Mouse (Mus musculus) right cerebral cortex, postnatal 4 days (tissue): ENCODE results near the gene Wiz.

Source experiments
- DNase-seq: peaks from one replicate; pipeline ENCODE4 v3.0.0-alpha.2; 2022

The Wiz gene

DNA sequence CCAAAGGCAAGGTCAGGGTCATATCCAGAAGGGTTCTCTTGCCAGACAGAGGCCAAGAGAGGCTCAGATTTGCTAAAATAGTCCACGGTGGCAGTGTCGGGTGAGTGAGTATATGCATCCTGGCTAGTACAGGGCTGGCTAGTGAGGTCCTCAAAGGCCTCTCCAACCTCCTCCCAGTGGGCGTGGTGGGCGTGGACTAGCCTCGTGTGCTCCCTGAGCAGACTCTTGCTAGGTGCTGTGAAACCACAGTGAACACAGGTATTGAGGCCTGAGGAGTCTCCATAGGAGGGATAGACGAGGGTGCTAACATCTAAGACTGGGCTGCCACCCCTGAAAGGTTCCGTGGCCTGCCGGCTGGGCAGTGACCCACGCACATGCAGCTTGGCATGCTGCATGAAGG lies 12.1 kb downstream of the Wiz start:
- DNase-seq, result no peak

DNA sequence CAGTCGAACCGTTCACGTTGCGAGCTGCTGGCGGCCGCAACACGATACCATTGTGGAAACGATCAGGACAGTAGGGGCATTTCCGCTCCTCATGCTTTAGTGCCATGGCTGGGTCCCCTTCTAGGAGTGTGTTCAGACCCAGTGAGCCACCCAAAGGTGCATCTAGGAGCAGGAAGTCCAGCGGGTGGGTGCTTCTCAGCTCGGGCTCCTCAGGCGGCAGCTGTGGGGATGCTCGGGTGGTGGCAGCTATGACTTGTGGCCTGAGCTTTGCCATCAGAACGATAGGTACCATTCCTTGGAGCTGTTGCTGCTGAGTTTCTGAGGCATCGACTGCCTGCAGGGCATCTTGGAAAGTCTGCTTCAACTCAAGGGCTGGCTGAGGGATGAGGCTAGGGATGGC lies 12.8 kb downstream of the Wiz start:
- no peak for DNase-seq

DNA sequence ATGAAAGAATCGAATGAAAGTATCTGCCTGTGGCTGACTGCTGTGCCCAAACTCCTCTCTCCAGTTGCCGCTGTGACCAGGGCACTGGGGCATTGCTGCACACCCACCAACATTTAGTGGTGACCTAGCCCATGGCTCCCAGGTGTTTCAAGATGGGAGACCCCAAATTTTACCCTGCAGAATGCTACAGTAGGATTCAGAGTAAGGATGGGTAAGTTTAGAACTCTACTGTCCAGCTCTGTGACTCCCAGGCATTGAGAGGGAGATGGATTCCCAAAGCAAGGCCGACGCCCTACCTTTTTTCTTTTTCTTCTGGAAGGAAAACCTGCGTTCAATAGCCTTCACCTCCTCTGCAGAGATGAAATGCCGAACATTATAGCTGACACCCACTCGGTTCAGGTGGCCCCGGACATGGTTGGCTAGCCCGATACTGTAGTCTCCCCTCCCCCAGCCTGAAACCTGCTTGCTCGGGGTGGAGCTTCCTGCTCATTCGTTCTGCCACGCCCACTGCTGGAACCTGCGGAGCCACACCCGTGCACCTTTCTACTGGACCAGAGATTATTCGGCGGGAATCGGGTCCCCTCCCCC lies 20.2 kb downstream of the Wiz start:
- no peak for DNase-seq

DNA sequence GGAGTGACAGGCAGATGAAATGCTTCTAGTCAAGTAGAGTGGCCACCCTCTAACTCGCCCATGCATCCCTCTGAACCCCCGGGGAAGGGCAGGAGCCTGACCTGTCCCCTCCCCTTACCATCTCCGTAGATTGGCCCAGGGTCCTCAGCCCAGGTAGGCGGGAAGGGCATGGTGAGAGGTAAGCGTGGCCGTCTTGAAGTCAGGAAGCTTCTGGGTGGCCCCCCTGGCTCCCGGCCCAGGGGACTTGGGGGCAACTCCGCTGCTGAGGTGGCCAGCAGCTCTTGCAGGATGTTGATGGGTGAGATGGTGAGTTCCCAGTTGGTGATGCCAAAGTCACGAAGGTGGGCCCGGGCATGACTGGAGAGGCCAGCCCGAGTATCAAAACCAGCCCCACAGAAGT lies 21.5 kb downstream of the Wiz start:
- no peak for DNase-seq

DNA sequence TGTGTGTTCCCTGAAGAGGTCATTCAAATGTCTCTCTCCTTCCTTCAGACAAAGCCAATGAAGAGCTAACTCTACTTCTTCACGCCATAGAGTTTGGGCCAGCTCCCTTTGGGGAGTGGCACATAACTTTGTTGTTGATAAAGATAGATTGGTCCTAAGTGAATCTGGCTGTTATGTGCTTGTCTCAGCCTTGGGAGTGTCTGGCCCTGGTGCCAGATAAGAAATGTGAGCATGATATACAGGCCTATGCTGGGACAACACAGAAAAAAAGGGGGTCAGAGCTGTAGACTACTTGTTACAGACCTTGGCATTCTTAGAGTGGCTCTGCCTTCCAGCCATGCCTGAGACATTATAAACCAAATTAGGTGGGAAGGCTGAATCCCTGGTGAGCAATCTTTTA lies 23.9 kb downstream of the Wiz start:
- DNase-seq, result no peak

DNA sequence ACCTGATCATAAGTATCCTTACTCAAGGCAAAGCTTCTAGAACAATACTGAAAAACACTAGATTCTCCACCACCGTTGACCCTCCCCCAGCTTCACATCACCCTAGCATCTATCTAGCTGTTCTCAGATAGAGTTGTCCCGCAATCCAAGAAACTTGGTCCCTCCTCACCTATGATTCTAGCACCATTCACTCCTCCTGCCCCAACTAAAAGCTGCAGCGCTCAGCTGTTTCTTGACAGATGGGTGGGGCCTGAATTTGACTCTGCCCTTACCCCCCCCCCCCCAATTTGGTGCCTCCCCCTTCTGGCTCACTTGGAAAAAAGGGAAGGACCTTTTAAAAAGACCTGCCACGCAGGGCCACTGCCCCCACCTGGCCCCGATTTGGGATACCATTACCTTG lies 24.4 kb downstream of the Wiz start:
- no peak for DNase-seq

DNA sequence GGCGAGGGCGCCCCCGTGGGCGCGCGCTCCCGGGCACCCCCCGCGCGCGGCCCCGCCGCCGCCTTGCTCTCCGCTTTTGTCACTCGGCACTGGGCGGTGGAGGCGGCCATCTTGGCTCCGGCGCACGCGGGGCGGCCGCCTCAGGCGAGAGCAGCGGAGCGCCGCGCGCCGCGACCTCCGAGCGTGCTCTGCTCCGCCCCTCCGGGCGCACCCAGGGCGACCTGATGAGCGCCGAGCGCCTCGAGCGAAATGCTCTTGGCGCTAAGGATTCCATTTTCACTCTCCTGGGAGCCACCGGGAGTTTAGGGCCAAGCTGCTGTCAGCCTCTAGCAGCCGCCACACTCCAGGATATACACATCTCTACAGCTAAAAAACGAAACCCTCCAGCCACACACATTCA lies 24.9 kb downstream of the Wiz start:
- DNase-seq, result peak; percentile 85

DNA sequence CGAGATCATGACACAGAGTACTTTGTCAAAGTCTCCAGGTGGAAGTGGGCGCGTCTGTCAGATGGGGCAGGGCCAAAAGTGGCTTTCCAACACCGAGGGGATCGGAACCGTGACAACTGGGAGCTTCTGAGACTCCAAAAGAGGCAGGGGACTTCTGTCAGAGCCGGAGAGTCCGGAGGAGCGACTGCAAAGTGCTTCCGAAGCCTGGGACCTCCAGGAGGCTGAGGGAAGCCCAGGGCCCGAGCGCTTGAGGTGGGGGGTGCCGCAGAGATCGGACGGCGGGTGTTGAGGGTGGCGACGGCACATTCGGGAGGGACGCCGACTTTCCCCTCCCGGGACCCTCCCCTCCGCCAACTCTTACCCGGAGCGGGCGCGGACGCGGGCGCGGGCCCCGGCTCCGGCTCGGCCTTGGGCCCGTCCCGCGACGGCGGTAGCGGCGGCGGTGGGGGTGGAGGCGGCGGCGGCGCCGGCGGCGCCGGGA lies 25.4 kb downstream of the Wiz start:
- DNase-seq, result no peak

DNA sequence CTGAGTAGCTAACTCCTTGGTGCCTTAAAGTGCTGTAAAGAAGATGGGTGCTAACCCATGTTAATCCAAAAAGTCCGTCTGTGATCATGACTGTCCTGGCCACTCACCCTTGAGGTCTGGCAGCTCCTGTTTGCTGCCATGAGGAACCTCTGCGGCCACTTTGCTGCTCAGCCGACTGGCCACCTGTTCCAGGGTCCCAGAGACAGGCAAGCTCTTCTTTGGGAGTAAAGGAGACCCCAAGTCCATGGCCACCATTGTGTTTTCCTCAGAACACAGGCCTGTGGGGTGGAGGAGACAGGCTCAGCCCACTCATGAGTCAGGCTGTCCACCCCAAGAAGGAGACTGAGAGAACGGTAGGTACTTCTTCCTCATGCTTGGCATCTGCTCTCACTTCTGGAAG lies 26.6 kb downstream of the Wiz start:
- DNase-seq, result no peak

DNA sequence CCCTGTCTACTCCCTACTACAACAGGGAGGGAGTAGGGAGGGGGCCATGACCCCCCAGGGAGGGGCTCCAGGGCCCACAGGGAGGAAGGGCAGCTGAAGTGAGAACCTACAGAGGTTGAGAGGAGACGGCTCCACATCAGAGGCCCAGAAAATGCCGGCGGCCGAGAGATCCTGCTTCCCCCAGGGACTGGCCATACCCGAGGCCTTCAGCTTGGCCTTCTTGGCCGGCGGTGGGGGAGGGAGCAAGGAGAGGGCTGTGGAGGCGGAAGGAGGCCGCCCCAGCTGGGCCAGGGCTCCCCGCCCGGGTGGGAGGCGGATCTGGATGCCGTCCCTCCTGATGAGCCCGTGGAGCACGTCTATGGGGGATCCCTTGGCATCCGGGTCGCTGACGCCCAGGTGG lies 29.3 kb downstream of the Wiz start:
- no peak for DNase-seq

DNA sequence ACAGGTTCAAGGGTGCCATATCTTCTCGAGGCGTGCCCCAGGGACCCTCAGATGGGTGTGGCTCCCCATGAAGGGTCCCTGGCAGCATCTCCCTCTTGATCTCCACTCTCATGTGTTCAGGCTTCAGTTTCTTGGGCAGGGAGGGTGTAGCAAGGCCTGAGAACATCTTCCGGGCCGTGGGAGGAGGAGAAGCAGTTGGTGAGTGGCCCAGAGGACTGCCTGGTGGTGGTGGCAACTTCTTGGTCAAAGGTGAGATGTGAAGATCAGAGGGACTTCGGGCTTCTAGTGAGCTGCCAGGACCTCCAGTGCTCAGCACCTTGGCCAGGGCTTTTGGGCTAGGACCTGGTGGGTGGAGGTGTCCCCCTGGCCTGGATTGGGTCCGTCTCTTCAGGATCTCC lies 30.3 kb downstream of the Wiz start:
- no peak for DNase-seq

DNA sequence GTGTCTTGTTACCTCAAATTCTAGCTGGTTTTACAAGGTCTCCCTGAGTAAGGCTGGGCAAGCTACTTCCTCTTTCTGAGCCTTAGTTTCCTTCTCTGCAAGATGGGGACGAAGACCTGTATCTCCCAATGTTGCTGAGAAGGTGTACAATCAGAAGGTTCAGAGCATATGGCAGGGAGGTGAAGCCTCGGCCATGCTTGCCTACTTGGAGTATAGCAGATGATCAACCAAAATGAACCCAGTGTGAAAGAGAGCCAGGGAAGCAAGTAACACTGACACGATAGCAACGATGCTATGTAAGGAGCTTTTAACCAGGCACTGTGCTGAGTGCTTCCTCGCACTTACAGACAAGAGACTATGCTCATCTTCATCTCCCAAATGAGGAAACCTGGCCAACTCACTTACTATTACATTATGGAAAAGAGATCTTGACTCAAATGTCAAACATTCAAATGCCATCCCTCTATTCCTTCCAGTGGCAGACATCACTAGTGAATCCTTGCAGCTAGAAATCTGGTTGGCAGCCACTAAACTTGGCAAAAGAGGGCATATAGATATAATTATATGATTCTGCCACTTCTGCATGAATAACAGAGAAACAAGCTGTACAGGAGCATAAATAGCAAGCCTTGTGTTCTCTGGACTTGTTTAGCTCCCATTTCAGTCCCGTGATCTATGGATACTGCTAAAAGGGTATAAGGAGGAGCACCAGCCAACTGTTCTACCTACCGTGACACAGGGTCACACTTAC lies 30.9 kb downstream of the Wiz start:
- DNase-seq, result no peak

DNA sequence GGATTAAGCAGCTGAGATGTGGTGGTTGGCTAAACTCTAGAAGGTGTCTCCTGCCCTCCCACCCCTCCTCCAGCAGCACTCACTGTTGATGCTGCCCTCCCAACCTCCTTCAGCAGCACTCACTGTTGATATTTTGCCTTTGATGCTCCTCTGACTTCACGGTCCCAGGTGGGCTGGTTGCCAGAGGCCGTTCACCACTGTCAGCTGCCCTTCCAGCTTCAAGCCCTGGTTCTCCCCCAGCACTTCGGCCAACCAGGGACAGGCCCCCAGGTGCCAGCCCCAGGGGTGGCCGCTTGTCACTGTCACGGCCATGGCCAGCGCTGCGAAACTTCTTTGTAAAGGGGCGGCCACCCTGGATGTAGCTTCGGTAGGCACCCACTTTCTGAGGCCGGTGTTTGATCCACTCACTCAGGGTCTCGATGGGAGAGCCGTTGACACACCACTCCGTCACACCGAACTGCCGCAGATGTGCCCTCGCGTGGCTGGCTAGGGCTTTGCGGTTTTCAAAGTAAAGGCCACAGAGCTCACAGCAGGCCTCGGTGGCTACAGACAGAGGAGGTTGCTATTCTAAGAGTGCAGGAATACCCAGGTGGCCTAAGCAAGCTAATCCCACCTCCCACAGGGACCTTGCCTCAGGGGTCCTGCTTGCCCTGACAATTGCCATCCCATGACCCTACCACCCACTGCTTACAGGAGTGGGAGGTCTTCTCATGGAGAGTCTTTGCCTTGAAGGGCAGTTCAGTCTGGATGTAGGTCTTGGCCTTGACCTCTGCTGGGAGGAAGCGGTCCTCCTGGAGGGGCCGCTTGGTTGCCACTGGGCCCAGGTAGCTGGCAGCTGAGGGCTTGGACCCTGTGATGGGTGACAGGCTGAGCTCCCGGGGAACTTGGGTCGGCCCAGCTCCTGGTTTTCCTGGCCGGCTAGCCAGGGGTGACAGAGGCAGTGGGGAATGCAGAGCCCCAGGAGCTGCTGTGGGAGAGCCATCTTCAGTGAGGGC lies 32.2 kb downstream of the Wiz start:
- DNase-seq, result no peak

DNA sequence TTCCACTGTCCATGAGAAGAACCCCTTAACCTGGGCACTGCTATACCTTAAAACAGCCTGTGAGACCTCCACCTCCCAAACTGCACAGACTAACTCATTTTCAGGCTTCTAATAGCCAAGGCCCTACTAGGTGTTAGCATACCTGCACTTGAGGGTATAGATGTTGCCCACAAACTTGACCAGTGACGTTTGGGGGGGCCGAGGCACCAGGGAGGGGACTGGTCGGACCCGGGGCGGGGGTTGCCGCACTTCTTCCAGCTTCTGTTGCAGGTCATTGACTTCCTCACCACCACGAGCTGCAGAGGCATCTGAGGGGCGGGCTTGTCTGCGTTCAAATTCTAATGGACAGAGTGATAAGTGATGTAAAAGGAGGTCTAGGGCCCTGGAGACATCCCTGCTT lies 33.0 kb downstream of the Wiz start:
- no peak for DNase-seq

DNA sequence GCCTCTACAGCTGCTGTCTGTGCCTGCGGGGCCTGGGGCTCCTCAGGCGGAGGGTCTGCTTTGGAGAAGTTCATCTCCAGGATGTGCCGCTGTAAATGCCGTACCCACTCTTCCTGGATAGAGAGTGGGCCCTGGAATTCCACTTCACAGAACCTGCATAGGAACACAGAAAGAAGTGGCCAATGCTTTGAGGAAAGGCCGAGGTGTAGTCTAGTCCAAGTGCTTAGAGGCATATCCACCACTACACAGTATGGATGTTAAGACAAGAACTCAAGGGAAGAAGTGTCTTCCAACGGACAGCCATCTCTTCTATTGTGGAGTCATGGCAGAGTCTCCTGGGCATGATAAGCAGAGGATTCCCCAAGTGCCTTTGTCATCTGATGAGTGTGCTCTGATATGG lies 34.2 kb downstream of the Wiz start:
- no peak for DNase-seq

DNA sequence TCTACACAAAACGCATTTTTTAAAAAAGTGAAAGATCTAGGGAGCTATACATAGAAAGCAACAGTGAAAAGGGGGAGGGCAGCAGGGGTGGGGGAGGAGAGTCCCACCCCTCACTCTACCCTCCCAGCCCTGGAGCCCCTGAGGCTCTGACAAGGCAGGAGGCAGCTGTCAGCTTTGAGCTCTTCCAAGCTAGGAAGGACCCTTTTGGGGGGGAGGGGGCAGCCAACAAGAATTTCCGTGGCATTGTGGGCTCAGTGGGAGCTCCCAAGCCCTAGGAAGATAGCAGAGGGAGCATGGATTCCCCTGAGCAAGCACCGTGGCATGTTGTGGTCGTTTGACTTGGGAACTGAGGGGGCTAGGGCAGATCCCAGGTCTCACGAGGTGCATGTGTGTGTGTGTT lies 35.0 kb downstream of the Wiz start:
- no peak for DNase-seq

DNA sequence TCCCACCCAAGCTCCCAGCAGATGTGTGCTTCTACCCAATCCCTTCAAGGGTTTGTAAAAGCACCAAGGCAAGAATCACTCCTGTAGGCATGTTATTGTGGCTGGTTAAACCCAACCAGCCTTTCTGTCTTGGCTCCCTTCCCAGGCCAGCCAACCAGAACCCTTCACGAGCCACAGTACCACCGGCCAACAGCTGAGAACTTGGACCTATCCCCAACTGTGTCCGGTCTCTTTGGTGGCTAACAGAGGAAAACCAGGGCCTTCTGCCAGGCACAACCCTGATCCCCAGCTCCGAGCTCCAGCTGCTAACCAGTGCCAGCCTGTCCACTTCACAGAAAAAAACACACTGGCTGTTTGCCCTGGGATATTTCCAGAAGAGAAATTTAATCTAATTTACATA lies 35.5 kb downstream of the Wiz start:
- peak; percentile 58 for DNase-seq

DNA sequence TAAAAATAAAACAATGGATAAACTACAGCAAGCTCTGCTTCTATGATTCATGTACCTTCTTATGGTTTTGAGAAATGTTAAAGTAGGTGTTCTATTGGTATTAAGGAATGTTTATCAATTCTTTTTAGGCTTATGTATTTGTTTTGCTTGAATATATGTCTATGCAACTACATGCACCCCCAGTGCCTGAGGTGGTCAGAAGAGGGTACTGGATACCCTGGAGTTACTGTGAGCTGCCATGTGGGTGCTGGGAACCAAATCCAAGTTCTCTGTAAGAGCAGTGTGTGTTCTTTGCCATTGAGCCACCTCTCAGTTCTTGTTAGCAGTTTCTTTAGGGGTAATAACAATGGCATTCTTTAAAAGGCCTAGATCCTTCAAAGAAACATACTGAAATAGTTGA lies 37.5 kb downstream of the Wiz start:
- DNase-seq, result no peak

DNA sequence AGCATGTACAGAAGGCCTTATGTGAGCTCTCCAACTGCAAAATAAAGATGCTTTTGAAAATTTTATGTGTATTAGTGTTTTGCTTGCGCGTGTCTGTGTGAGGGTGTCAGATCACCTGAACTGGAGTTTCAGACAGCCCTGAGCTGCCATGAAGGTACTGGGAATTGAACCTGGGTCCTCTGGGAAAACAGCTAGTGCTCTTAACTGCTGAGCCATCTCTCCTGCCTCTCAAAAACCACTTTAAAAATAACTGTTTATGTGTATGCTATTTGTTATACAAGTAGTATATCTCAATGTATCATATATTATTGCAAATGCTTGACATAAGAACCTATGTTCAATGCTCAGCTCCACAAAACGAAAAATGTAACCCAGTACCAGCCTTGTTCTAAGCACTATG lies 38.0 kb downstream of the Wiz start:
- DNase-seq, result no peak

DNA sequence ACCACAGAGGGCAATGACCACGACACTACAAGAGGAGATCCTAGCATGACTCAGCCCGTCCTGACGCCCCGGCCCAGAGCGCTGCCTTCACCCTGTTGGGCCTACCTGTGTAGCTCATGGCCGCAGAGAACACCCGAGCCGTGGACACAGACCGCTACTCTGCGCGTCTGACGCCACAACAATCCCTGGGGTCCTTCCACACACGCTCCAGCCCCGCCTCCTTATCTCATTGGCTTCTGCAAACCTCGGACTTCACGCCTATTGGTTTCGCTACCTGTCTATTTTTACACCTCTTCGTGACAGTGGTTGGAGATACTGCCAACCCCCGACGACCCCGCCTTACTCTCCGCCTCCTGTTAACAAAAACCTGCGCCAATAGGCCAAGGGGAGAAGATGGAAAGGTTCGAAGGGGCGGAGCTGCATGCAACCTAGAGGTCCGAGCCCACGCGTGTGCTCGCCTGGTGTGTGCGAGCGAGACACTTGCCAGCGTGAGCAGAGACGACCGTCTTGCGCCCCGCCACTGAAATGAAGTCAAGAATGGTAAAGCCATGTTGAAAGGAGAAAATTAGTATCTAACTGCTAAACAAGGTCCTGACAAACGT lies 38.8 kb downstream of the Wiz start, which contains the start of gene Akap8l:
TSS of gene Akap8l (minus strand) at position 226 of the 602 bp plus-strand sequence.
- peak; percentile 87 for DNase-seq

DNA sequence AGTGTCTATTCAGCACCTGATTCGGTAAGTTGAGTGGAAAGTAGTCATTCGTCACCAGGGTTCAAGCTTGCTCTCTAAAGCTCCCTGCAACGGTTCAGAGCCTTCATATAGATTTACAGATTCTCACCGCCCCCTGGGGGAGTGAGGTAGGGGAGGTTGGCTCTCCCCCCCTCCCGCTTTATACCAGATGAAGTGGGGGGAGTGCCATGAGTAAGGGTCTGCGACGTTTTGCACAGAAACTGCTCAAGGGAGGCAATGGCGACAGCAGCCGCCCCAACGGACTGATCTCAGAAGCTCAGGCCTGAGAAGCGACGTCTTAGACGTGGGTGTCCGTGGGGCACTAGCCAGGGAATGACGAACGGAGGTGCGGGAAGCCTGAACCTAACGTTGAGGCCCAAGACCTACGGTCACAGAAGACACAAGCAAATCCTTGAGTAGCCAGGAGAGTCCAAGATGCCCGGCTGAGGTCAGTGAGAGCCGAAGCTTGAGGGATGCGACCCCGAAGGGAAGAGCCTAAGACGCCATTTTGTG lies 39.3 kb downstream of the Wiz start:
- no peak for DNase-seq

DNA sequence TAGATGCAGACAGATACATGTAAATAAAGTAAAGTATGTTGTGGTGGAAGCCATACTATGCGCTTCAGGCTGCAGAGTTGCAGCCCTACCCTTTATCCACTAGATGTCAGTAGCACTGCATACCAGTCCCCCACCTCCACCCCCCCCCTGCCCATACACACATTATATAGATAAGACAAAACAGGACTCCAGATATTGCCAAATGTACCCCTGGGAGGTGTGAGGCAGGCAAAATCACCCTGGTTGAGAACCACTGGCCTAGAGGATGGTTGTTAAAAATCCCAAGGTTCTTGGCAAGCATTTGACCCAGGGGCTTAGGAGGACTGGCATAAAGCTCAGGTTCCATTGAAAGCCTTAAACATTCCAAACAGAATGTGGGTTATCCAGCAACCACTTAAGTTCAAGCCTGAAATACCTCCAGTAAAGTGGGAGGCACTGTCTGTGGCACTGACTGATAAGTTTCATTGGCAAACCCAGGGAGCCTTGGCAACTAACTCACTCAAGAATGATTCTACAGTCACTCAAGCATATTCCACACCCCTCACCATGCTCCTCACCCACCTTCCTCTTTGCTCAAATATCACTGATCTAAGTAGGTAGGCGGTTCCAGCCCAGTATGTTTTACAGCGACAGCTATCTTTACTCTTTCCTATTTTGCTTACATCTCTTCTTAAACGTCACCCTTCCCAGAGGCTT lies 40.1 kb downstream of the Wiz start:
- DNase-seq, result no peak
